Mouse (Mus musculus): ENCODE measurements at regions not wholly inside any gene's neighbourhood (a gene's known extent, or its start where the extent isn't known, plus 50 kb on each side); places are given as distances from the start of the nearest gene placed in this dataset.
"Not testable (repeated sequence)": the region's sequence is repeated elsewhere in the genome, so short reads cannot be mapped to it uniquely, and the experiment has no call there.

- H3K4me3 ChIP-seq (replicated peaks); H3K27me3 ChIP-seq (ENCODE audit: control insufficient read depth): not testable (repeated sequence)
Observed at GRCm38 (mm10) chr12:18606126-18606525, 91.8 kb downstream of the 5730507C01Rik start.

DNA sequence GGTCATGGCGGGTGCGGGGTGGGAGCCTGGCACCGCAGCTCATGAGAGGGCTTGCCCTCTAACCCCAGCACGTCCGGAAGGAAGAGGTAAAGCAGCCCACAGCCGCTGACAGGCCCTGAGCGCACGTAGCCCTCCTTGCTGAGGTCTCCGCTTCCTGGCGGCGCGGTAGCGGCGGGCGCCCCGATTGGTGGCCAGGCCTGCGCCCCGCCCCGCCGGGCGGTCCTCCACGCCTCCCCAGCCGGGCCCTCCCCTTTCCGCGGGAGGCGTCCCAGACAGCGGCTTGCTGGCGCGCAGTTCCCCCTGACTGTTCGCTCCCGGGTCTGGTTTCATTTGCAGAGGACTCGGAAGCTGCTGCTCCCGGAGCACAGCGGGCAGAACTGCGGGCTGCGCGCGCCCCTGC, 95.5 kb downstream of the 5730507C01Rik start:
- Histone ChIP-seq H3K36me3 (ENCODE audit: control insufficient read depth) (no peaks in the 10 kb centered on the region), H3K9me3 (ENCODE audit: control insufficient read depth, low read length) (no peaks in the 10 kb centered on the region), H3K27me3 (ENCODE audit: control insufficient read depth) (no peaks in the 10 kb centered on the region), H3K4me3 (replicated peaks) (peak overlapping the region; percentile 49), H3K4me1 (ENCODE audit: control insufficient read depth) (no peaks in the 10 kb centered on the region)
- TF ChIP-seq TAL1 (IDR thresholded peaks at IDR 0.05; ENCODE audit: low read length) (no peak), GATA1 (IDR thresholded peaks at IDR 0.05; ENCODE audit: low read length) (no peak)

More at GRCm38 (mm10) chr12:18606126-18606525, 91.8 kb downstream of the 5730507C01Rik start:
- not testable (repeated sequence) for H3K4me1 ChIP-seq (ENCODE audit: control insufficient read depth); H3K9me3 ChIP-seq (ENCODE audit: control insufficient read depth, low read length); H3K36me3 ChIP-seq (ENCODE audit: control insufficient read depth)

DNA sequence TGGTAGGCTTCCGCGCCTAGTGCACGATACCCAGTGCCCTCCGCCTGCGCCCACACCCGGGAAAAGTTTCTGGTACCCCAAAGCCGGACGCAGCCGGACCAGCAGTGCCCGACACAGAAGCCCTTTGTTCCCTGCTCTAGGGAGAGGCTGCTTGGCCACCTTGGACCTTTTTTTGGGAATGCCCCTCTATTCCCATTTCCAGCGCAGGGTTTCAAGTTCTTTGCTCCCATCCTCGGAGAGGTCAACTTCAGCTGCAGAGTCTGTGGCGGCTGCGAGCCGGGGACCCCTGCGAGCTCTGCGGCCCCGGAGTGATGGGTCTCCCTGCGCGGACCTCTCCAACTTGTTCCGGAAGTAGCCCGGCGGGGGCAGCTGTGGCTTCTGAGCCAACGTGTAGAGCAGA, 96.3 kb downstream of the 5730507C01Rik start:
- not testable (repeated sequence) for H3K4me1 ChIP-seq (ENCODE audit: control insufficient read depth); H3K9me3 ChIP-seq (ENCODE audit: control insufficient read depth, low read length); H3K27me3 ChIP-seq (ENCODE audit: control insufficient read depth); H3K36me3 ChIP-seq (ENCODE audit: control insufficient read depth)
- peak overlapping the region; percentile 28 for H3K4me3 ChIP-seq (replicated peaks)

Data from erythroblast, embryonic 14.5 days (primary cell).